Mouse (Mus musculus): ENCODE data around the gene Iqsec2. TPM values are rescaled to one million over a fixed set of nuclear protein-coding genes. Genes with fewer than 3 reads are reported as not detected.
A peak's percentile ranks its signal among the peaks of the same experiment; 100 is the strongest.

Gene Iqsec2
- polyA plus RNA-seq, 1 experiment from 2014 or later: 3.8 TPM

GRCm38 (mm10) chrX:152172487-152172935 lies 28.4 kb downstream of the Iqsec2 start:
- peak; percentile 75 for ATAC-seq (ENCODE audit: insufficient read depth, low FRiP score)
- Histone ChIP-seq H3K4me1 (ENCODE audit: control insufficient read depth, insufficient read depth, low read length) (no peaks in the 10 kb centered on the region), H3K4me3 (replicated peaks; ENCODE audit: low read length) (no peak overlapping the region), H3K4me2 (ENCODE audit: low read depth, low read length) (no peak overlapping the region), H3K27me3 (ENCODE audit: control insufficient read depth, insufficient read depth, low read length) (peaks cover 22% of the 10 kb centered on the region; the same call in 1 of the 2 replicates), H3K36me3 (ENCODE audit: control insufficient read depth, insufficient read depth, low read length) (no peaks in the 10 kb centered on the region), H3K9me3 (replicated peaks; ENCODE audit: control insufficient read depth, low read length) (no peaks in the 10 kb centered on the region), H3K27ac (ENCODE audit: low read length) (peak overlapping the region; percentile 47; the same call in 1 of the 2 replicates), H3K9ac (ENCODE audit: low read length) (no peak overlapping the region)
- WGBS: 31% methylated on average over 3 of the region's 3 CpGs

GRCm38 (mm10) chrX:152175284-152175683 lies 31.2 kb downstream of the Iqsec2 start:
- H3K27ac ChIP-seq (ENCODE audit: low read length): no peak overlapping the region
- WGBS: 27% methylated on average over 3 of the region's 3 CpGs
- H3K9ac ChIP-seq (ENCODE audit: low read length): no peak overlapping the region
- no peak for ATAC-seq (ENCODE audit: insufficient read depth, low FRiP score)
- no peaks in the 10 kb centered on the region for H3K36me3 ChIP-seq (ENCODE audit: control insufficient read depth, insufficient read depth, low read length)
- H3K9me3 ChIP-seq (replicated peaks; ENCODE audit: control insufficient read depth, low read length): no peaks in the 10 kb centered on the region
- H3K4me1 ChIP-seq (ENCODE audit: control insufficient read depth, insufficient read depth, low read length): peaks cover 3% of the 10 kb centered on the region; the same call in 1 of the 2 replicates
- H3K4me2 ChIP-seq (ENCODE audit: low read depth, low read length): no peak overlapping the region
- no peak overlapping the region for H3K4me3 ChIP-seq (replicated peaks; ENCODE audit: low read length)
- peaks cover 27% of the 10 kb centered on the region; the same call in 1 of the 2 replicates for H3K27me3 ChIP-seq (ENCODE audit: control insufficient read depth, insufficient read depth, low read length)

- no peak overlapping the region for H3K4me2 ChIP-seq (ENCODE audit: low read depth, low read length)
- H3K9me3 ChIP-seq (replicated peaks; ENCODE audit: control insufficient read depth, low read length): no peaks in the 10 kb centered on the region
- H3K27ac ChIP-seq (ENCODE audit: low read length): no peak overlapping the region
- H3K4me3 ChIP-seq (replicated peaks; ENCODE audit: low read length): no peak overlapping the region
- H3K4me1 ChIP-seq (ENCODE audit: control insufficient read depth, insufficient read depth, low read length): peaks cover 3% of the 10 kb centered on the region; the same call in 1 of the 2 replicates
- peaks cover 19% of the 10 kb centered on the region; the same call in 1 of the 2 replicates for H3K27me3 ChIP-seq (ENCODE audit: control insufficient read depth, insufficient read depth, low read length)
- no peak for ATAC-seq (ENCODE audit: insufficient read depth, low FRiP score)
- no peaks in the 10 kb centered on the region for H3K36me3 ChIP-seq (ENCODE audit: control insufficient read depth, insufficient read depth, low read length)
- no peak overlapping the region for H3K9ac ChIP-seq (ENCODE audit: low read length)
- 92% methylated on average over 2 of the region's 2 CpGs for WGBS
Measured at GRCm38 (mm10) chrX:152177897-152178296, 33.8 kb downstream of the Iqsec2 start.

GRCm38 (mm10) chrX:152178843-152179545 lies 34.9 kb downstream of the Iqsec2 start:
- Histone ChIP-seq H3K36me3 (ENCODE audit: control insufficient read depth, insufficient read depth, low read length) (no peaks in the 10 kb centered on the region), H3K4me1 (ENCODE audit: control insufficient read depth, insufficient read depth, low read length) (peaks cover 3% of the 10 kb centered on the region; the same call in 1 of the 2 replicates), H3K4me2 (ENCODE audit: low read depth, low read length) (peak overlapping the region; percentile 46), H3K4me3 (replicated peaks; ENCODE audit: low read length) (peak overlapping the region; percentile 42), H3K27ac (ENCODE audit: low read length) (peak overlapping the region; percentile 3; the same call in 1 of the 2 replicates), H3K9ac (ENCODE audit: low read length) (peak overlapping the region; percentile 50), H3K9me3 (replicated peaks; ENCODE audit: control insufficient read depth, low read length) (no peaks in the 10 kb centered on the region), H3K27me3 (ENCODE audit: control insufficient read depth, insufficient read depth, low read length) (peaks cover 14% of the 10 kb centered on the region; the same call in 1 of the 2 replicates)
- peak; percentile 90 for ATAC-seq (ENCODE audit: insufficient read depth, low FRiP score)
- 46% methylated on average over 8 of the region's 8 CpGs for WGBS

GRCm38 (mm10) chrX:152179670-152180656 lies 35.9 kb downstream of the Iqsec2 start:
- Histone ChIP-seq H3K36me3 (ENCODE audit: control insufficient read depth, insufficient read depth, low read length) (no peaks in the 10 kb centered on the region), H3K4me1 (ENCODE audit: control insufficient read depth, insufficient read depth, low read length) (peaks cover 3% of the 10 kb centered on the region; the same call in 1 of the 2 replicates), H3K4me3 (replicated peaks; ENCODE audit: low read length) (peak overlapping the region; percentile 42; the same call in 1 of the 2 replicates), H3K4me2 (ENCODE audit: low read depth, low read length) (peak overlapping the region; percentile 46; the same call in 1 of the 2 replicates), H3K27me3 (ENCODE audit: control insufficient read depth, insufficient read depth, low read length) (peaks cover 11% of the 10 kb centered on the region; the same call in 1 of the 2 replicates), H3K9me3 (replicated peaks; ENCODE audit: control insufficient read depth, low read length) (no peaks in the 10 kb centered on the region), H3K27ac (ENCODE audit: low read length) (no peak overlapping the region), H3K9ac (ENCODE audit: low read length) (no peak overlapping the region)
- ATAC-seq (ENCODE audit: insufficient read depth, low FRiP score): no peak; the same call in 1 of the 2 replicates
- WGBS: 53% methylated on average over 7 of the region's 7 CpGs

- H3K36me3 ChIP-seq (ENCODE audit: control insufficient read depth, insufficient read depth, low read length): no peaks in the 10 kb centered on the region
- no peak overlapping the region for H3K27ac ChIP-seq (ENCODE audit: low read length)
- 0 out of 2 replicates have a peak, but pooled peaks cover 5% of the 10 kb centered on the region for H3K9me3 ChIP-seq (replicated peaks; ENCODE audit: control insufficient read depth, low read length)
- H3K4me1 ChIP-seq (ENCODE audit: control insufficient read depth, insufficient read depth, low read length): no peaks in the 10 kb centered on the region
- no peak overlapping the region for H3K9ac ChIP-seq (ENCODE audit: low read length)
- H3K27me3 ChIP-seq (ENCODE audit: control insufficient read depth, insufficient read depth, low read length): peaks cover 6% of the 10 kb centered on the region; the same call in 1 of the 2 replicates
- H3K4me3 ChIP-seq (replicated peaks; ENCODE audit: low read length): no peak overlapping the region
- no peak overlapping the region for H3K4me2 ChIP-seq (ENCODE audit: low read depth, low read length)
- no peak for ATAC-seq (ENCODE audit: insufficient read depth, low FRiP score)
Measured at GRCm38 (mm10) chrX:152187151-152187550, 43.1 kb downstream of the Iqsec2 start.

GRCm38 (mm10) chrX:152191266-152191665 lies 47.2 kb downstream of the Iqsec2 start:
- H3K27me3 ChIP-seq (ENCODE audit: control insufficient read depth, insufficient read depth, low read length): peaks cover 14% of the 10 kb centered on the region; the same call in 1 of the 2 replicates
- ATAC-seq (ENCODE audit: insufficient read depth, low FRiP score): no peak
- 88% methylated on average over 1 of the region's 1 CpGs for WGBS
- H3K4me2 ChIP-seq (ENCODE audit: low read depth, low read length): no peak overlapping the region
- 0 out of 2 replicates have a peak, but pooled peaks cover 5% of the 10 kb centered on the region for H3K9me3 ChIP-seq (replicated peaks; ENCODE audit: control insufficient read depth, low read length)
- H3K4me3 ChIP-seq (replicated peaks; ENCODE audit: low read length): no peak overlapping the region
- no peaks in the 10 kb centered on the region for H3K4me1 ChIP-seq (ENCODE audit: control insufficient read depth, insufficient read depth, low read length)
- H3K27ac ChIP-seq (ENCODE audit: low read length): no peak overlapping the region
- no peak overlapping the region for H3K9ac ChIP-seq (ENCODE audit: low read length)
- no peaks in the 10 kb centered on the region for H3K36me3 ChIP-seq (ENCODE audit: control insufficient read depth, insufficient read depth, low read length)

GRCm38 (mm10) chrX:152197814-152198648 lies 54.0 kb downstream of the Iqsec2 start:
- 96% methylated on average over 1 of the region's 1 CpGs for WGBS

More at GRCm38 (mm10) chrX:152197814-152198648, 54.0 kb downstream of the Iqsec2 start:
- H3K9me3 ChIP-seq (replicated peaks; ENCODE audit: control insufficient read depth, low read length): no peaks in the 10 kb centered on the region
- no peak overlapping the region for H3K4me3 ChIP-seq (replicated peaks; ENCODE audit: low read length)
- no peak overlapping the region for H3K4me2 ChIP-seq (ENCODE audit: low read depth, low read length)
- H3K4me1 ChIP-seq (ENCODE audit: control insufficient read depth, insufficient read depth, low read length): no peaks in the 10 kb centered on the region
- H3K9ac ChIP-seq (ENCODE audit: low read length): no peak overlapping the region
- no peak overlapping the region for H3K27ac ChIP-seq (ENCODE audit: low read length)
- no peaks in the 10 kb centered on the region for H3K36me3 ChIP-seq (ENCODE audit: control insufficient read depth, insufficient read depth, low read length)
- ATAC-seq (ENCODE audit: insufficient read depth, low FRiP score): no peak
- H3K27me3 ChIP-seq (ENCODE audit: control insufficient read depth, insufficient read depth, low read length): peaks cover 24% of the 10 kb centered on the region
